Mouse (Mus musculus): ENCODE measurements around the gene Dvl3.

- TF ChIP-seq CTCF (IDR thresholded peaks at IDR 0.05; ENCODE audit: borderline replicate concordance, extremely low read depth, insufficient read depth, insufficient read length) (no peak), POLR2A (IDR thresholded peaks at IDR 0.05; ENCODE audit: borderline replicate concordance, extremely low read depth, insufficient read depth, insufficient read length, poor library complexity, severe bottlenecking) (no peak)
Measured at GRCm38 (mm10) chr16:20549161-20549560, 32.4 kb downstream of the Dvl3 start.

Measured in brain, embryonic 14.5 days (tissue).